Mouse (Mus musculus) common myeloid progenitor, adult 5-6 weeks (primary cell): Measurements from ENCODE around the gene Epb41l2. TPM values are rescaled to one million over a fixed set of nuclear protein-coding genes. Genes with fewer than 3 reads are reported as not detected.

ENCODE experiments used
- ATAC-seq: replicated peaks from 2 replicates; pipeline ENCODE4 v1.8.0; 2016; ENCODE audit warnings: low read depth, mild to moderate bottlenecking, moderate TSS enrichment, inconsistent platforms; ENCODE audit not compliant: poor library complexity, severe bottlenecking
- total RNA-seq: library from RNA; stranded (forward); fragments of 200-1000, 187-1606 nt; gene quantifications from 2 replicates; pipeline ENCODE4 v1.2.3, GENCODE M21; 2017

Gene Epb41l2
- total RNA-seq, 1 experiment from 2014 or later = 35.8 TPM

- no peak for ATAC-seq
Observed at GRCm38 (mm10) chr10:25461832-25462231, 102.2 kb downstream of the Epb41l2 start.

GRCm38 (mm10) chr10:25462669-25463068 lies 103.1 kb downstream of the Epb41l2 start:
- ATAC-seq = no peak

GRCm38 (mm10) chr10:25466493-25466892 lies 106.9 kb downstream of the Epb41l2 start:
- ATAC-seq = 0 out of 2 replicates have a peak, but pooled peaks have one; percentile 18

GRCm38 (mm10) chr10:25471944-25472343 lies 112.3 kb downstream of the Epb41l2 start:
- ATAC-seq = no peak

- ATAC-seq = no peak
Observed at GRCm38 (mm10) chr10:25479716-25480115, 120.1 kb downstream of the Epb41l2 start.

- no peak for ATAC-seq
Observed at GRCm38 (mm10) chr10:25482791-25483190, 123.2 kb downstream of the Epb41l2 start.

GRCm38 (mm10) chr10:25488456-25488855 lies 128.9 kb downstream of the Epb41l2 start:
- peak; percentile 88 for ATAC-seq

GRCm38 (mm10) chr10:25499323-25500071 lies 139.9 kb downstream of the Epb41l2 start:
- ATAC-seq = no peak

- no peak for ATAC-seq
Observed at GRCm38 (mm10) chr10:25503250-25503649, 143.7 kb downstream of the Epb41l2 start.

- ATAC-seq = no peak
Observed at GRCm38 (mm10) chr10:25513821-25514220, 154.2 kb downstream of the Epb41l2 start.

- ATAC-seq = no peak
Observed at GRCm38 (mm10) chr10:25519954-25520353, 160.4 kb downstream of the Epb41l2 start.

- no peak for ATAC-seq
Observed at GRCm38 (mm10) chr10:25520428-25520827, 160.8 kb downstream of the Epb41l2 start.

- no peak for ATAC-seq
Observed at GRCm38 (mm10) chr10:25523727-25524126, 164.1 kb downstream of the Epb41l2 start.

GRCm38 (mm10) chr10:25526156-25526555 lies 166.6 kb downstream of the Epb41l2 start:
- no peak for ATAC-seq

GRCm38 (mm10) chr10:25526622-25527021 lies 167.0 kb downstream of the Epb41l2 start:
- no peak for ATAC-seq

- no peak for ATAC-seq
Observed at GRCm38 (mm10) chr10:25527126-25527525, 167.5 kb downstream of the Epb41l2 start.

- no peak for ATAC-seq
Observed at GRCm38 (mm10) chr10:25531335-25531734, 171.7 kb downstream of the Epb41l2 start.

- ATAC-seq = peak; percentile 74
Observed at GRCm38 (mm10) chr10:25533105-25533504, 173.5 kb downstream of the Epb41l2 start.

GRCm38 (mm10) chr10:25533513-25534246 lies 174.1 kb downstream of the Epb41l2 start:
- ATAC-seq = 0 out of 2 replicates have a peak, but pooled peaks have one; percentile 8

GRCm38 (mm10) chr10:25534467-25534866 lies 174.9 kb downstream of the Epb41l2 start:
- no peak for ATAC-seq

- no peak for ATAC-seq
Observed at GRCm38 (mm10) chr10:25535891-25536331, 176.3 kb downstream of the Epb41l2 start, which contains the start of gene Smlr1. TSS of gene Smlr1 (minus strand) at chr10:25536267.
